Mouse (Mus musculus) E14TG2a.4 (cell line): ENCODE data around the gene Sod1.

Experiments
- CTCF ChIP-seq: conservative IDR thresholded peaks from 2 replicates; pipeline ENCODE4 v1.5.1; 2014; ENCODE audit warnings: low read length
- POU5F1 ChIP-seq: IDR thresholded peaks from 2 replicates; pipeline ENCODE4 v1.6.1; 2014; ENCODE audit warnings: low read length, borderline replicate concordance

- TF ChIP-seq CTCF (no peak), POU5F1 (no peak)
Observed at GRCm38 (mm10) chr16:90180975-90181374, 39.6 kb upstream of the Sod1 start.
